Mouse (Mus musculus): ENCODE measurements around the gene Mrvi1. TPM values are rescaled to one million over a fixed set of nuclear protein-coding genes. Genes with fewer than 3 reads are reported as not detected.
A peak's percentile ranks its signal among the peaks of the same experiment; 100 is the strongest.
"Not testable (repeated sequence)": the region's sequence is repeated elsewhere in the genome, so short reads cannot be mapped to it uniquely, and the experiment has no call there.

Mrvi1 gene
- total RNA-seq, 2 experiments from 2014 or later, result 6.0 to 6.5 TPM

DNA sequence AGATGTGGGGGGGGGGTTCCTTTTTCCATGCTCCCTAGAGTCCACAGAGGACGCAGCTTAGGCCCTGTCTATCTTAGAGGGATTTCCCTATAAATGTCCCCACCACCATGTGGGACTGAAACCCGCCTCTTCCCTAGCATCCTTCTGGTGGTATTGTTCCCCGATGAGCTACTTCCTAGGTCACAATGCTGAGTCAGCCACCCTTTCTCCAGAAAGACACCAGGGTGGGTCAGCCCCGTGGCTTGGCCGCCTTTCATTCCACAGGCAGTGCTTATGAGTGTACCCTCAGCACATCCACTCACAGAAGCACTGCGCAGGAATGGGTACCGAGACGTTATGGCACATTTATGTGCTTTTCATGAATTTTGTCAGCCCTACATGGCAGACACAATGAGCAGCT lies 85.1 kb downstream of the Mrvi1 start:
- intact Hi-C loops (cut with DNase I), result no loop called here

GRCm38 (mm10) chr7:110896453-110896852 lies 85.8 kb downstream of the Mrvi1 start:
- no peak for DNase-seq
- intact Hi-C loops (cut with DNase I), result no loop called here

More for the DNA sequence above, 85.1 kb downstream of the Mrvi1 start:
- DNase-seq, result no peak

DNA sequence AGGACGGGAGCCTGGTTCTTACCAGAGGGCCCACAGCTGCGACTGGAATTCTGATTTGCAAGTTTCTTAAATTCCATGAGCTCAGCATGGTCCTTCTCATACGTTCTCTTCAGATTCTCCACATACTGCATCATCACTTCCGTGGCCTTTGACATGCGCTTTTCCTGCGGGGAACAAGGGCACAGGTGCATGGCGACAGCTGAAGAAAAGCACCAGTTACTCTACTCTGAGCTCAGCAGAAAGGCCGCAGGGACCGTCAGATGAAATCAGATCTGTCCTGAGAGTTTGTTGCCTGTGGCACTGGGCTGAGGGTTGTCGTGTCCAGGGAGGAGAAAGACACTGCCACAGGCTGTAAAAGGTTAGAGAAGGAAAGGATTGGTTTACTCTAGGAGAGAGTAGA lies 86.5 kb downstream of the Mrvi1 start:
- intact Hi-C loops (cut with DNase I); DNase-seq: not testable (repeated sequence)

- intact Hi-C loops (cut with DNase I), result no loop called here
- no peak for DNase-seq
Measured at GRCm38 (mm10) chr7:110894673-110895072, 87.6 kb downstream of the Mrvi1 start.

GRCm38 (mm10) chr7:110893943-110894610 lies 88.2 kb downstream of the Mrvi1 start:
- intact Hi-C loops (cut with DNase I), result no loop called here
- DNase-seq, result no peak

DNA sequence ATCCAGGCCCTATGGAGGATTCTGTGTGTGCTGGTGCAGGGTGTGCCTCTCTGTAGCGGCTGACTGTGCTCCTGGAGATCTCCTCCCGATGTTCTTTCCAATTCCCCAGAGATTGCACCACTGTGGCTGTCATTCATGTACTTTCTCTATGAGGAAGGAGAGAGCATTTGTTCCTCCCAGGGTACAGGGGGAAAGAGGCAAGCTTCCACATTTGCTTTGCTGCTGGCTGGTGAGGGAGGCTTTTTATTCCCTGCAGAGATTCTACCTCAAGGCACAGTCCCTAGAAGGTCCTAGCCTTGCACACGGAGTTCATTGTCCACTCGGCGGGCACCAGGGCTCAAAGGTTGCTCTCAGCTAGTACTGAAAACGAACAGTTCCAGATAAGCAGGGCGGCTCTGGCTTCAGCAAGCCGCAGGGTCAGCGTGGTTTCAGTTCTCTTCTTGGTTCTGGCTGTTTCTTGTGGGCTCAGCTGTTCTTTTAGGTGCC lies 90.7 kb downstream of the Mrvi1 start:
- intact Hi-C loops (cut with DNase I), result no loop called here
- peak; percentile 29 to 41 for DNase-seq

GRCm38 (mm10) chr7:110881746-110882333 lies 100.4 kb downstream of the Mrvi1 start:
- no peak for DNase-seq
- intact Hi-C loops (cut with DNase I), result no loop called here

DNA sequence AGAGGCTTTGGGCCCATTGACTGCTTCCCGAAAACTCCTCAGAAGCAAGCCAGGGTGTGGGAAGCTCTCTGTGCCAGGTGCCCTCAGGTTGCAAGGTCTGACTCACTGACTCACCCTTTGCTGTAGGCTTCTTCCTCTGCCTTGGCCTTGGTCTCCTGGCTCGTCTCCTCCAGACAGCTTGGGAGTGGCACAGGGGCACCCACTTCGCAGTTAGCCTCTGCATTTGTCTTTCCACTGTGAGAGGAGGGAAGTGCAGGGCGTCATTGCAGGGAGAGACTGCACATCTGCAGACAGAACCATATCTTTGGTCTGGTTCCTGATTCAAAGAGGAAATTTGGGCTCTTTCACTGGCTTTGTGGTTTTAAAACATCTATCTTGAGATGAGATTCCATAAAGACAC lies 104.2 kb downstream of the Mrvi1 start:
- DNase-seq, result no peak
- intact Hi-C loops (cut with DNase I), result no loop called here

DNA sequence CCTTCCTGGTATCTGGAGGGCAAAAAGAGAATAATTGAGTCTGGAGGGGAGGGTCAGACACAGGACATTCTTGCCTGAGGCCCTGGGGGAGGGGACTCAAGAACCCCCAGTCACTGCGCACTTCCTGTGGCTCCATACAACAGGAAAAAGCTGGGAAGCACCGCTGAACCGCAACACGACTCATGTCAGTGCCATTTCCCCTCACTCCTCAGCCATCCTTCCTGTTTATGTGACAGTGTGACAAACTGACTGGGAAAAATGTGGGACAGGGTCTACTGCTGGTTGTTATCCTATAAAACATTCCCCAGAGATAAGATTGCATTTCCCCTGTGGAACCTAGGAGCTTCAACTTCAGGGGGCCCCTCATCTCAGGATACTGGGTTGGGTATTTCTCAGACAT lies 105.3 kb downstream of the Mrvi1 start:
- no peak for DNase-seq
- intact Hi-C loops (cut with DNase I), result no loop called here

DNA sequence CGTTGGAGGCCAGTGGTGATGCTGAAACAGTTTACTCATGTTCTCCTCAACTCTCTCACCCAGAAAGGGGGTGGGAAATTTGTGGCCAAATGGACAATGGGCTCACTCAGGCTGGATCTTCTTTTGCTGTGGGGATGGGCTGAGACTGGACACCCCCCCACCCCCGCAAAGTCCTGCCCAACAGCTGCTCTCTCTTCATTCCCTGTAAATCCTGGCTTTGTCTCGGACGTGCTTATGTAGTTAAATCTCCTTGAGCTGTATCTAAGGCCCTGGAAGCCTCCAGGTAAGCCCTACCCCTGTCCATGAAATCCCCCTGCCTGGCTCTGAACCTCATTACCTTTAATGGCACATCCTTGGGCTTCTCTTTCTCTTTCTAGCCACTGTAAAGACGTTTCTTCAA lies 113.5 kb downstream of the Mrvi1 start:
- intact Hi-C loops (cut with DNase I), result loop anchor here (5.0 kb wide), 1 partner anchor 53 kb away; no protein-coding TSS in a partner anchor
- DNase-seq, result no peak

GRCm38 (mm10) chr7:110867116-110867515 lies 115.1 kb downstream of the Mrvi1 start:
- intact Hi-C loops (cut with DNase I), result loop anchor here (5.0 kb wide), 1 partner anchor 55 kb away; no protein-coding TSS in a partner anchor
- no peak for DNase-seq

DNA sequence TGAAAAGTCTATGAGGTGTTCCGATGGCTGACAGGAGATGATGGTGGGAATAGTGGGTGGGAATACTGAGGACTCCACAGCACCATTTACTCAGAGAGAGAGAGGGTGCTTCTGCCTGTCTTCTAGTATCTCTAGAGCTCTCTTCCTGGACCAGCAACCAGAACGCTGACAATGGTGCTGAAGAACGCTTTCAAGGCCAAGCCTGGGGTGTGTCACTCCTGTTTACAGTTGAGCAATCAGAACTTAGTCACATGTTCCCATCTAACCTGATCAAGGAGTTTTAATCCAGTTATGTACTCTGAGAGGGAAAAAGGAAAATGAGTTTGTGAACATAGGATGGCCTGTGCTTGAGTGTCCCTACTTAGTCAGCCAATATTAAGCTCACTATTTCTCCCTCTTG lies 116.2 kb downstream of the Mrvi1 start:
- intact Hi-C loops (cut with DNase I), result loop anchor here (5.0 kb wide), 1 partner anchor 56 kb away; no protein-coding TSS in a partner anchor
- no peak for DNase-seq

DNA sequence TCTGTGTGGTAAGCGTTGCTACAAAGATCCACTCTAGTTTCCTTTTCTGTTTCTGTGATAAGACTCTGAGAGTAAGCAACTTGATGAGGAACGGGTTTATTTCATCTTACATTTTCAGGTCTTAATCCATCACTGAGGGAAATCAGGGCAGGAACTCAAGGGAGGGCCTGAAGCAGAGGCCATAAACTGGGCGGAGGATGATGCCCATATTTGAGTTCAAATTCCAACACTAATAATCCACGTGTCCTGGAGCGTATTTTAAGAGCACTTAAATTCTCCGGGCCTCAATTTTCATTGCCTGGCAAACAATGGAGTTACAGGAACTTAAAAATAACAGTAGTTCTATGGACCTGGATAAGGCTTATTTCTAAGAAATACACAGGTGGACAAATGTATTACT lies 116.7 kb downstream of the Mrvi1 start:
- intact Hi-C loops (cut with DNase I), result loop anchor here (5.0 kb wide), 1 partner anchor 57 kb away; no protein-coding TSS in a partner anchor
- no peak for DNase-seq

DNA sequence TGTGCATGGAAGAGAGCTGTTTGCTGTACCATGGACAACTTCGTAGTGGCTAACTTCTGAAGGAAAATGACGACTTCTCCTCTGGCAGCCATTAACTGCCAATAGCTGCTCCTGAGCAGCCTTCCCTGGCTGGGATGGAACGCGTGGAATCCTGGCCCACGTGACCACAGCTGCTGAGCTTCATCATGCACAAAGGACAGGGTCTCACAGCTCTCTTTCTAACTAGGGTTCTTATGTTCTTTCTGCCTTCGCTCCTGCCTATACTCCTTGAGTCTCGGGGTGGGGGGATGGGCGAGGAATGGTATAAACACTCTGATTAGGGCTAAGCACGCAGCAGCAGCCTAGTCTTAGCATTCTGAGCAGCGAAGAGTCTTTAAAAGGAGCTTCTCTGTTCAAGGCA lies 117.2 kb downstream of the Mrvi1 start:
- no peak for DNase-seq
- intact Hi-C loops (cut with DNase I), result loop anchor here (5.0 kb wide), 1 partner anchor 57 kb away; no protein-coding TSS in a partner anchor

DNA sequence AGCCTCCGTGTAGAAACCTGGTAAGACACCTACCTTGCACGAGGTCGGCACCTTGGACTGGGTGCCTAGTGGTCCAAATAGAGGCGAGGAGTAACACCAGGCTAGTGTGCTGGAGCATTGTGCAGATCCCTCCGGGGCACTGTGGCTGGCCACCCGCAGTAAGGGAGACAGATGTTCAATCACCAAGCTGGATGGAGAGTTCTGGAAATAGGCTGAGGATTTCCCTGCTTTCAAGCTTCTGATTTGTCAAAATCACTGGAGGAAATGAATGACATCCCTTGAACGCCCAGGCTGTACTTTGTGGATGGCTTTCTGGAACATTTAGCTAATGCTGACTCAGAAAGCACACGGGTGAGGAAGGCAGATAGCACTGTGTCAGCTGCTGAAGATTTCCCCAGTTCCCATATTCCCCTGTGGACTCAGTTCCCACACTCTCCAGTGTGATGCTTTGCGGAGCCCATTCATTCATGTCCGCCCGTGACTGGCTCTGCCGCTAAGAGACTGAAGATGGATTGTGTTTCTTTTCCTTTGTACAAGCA lies 119.4 kb downstream of the Mrvi1 start, which contains the start of gene Lyve1:
Gene Lyve1, minus strand, starts transcription at position 489 of the 539 bp plus-strand sequence.
- DNase-seq, result no peak
- intact Hi-C loops (cut with DNase I), result no loop called here

DNA sequence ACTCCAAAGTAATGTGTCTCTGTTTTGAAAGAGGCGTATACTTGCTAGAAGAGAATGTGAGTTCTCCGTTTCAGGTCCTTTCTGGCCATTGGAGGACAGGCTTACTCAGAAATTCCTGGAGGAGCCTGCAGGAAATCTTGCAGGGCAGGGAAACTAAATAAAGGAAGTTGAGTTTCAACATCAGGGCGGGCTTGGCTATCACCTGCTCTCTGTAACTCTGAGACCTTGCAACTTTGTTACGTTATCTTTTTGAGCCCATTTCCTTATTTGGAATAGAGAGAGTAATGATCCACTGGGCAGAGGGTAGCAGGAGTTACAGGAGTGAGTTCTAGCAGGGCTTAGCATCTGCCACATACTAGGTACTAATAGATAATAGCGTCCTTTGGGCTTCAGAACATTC lies 122.1 kb downstream of the Mrvi1 start:
- intact Hi-C loops (cut with DNase I), result no loop called here

GRCm38 (mm10) chr7:110855604-110856003 lies 126.7 kb downstream of the Mrvi1 start:
- intact Hi-C loops (cut with DNase I), result no loop called here
- DNase-seq, result no peak

More for the DNA sequence above, 122.1 kb downstream of the Mrvi1 start:
- no peak for DNase-seq

GRCm38 (mm10) chr7:110854927-110855546 lies 127.2 kb downstream of the Mrvi1 start:
- DNase-seq, result no peak
- intact Hi-C loops (cut with DNase I), result no loop called here

DNA sequence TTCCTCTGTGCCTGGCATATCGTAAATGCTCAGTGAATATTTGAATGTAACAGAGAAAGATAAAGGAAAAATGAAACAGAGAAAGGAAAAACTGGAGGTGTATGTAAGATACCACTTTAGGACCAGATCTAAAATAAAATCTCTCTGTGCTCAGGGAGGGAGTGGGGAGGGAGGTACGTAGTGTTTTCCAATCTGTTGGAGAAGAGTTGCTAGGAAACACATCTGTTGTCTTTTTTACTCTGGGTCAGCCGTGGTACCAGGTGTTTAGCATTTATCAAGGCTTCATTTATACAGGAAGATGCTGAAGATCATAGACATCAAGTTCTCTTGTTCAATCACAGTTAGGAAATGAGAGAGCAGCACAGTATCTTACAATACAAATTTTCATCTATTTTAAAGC lies 127.7 kb downstream of the Mrvi1 start:
- intact Hi-C loops (cut with DNase I), result no loop called here

GRCm38 (mm10) chr7:110853611-110854010 lies 128.7 kb downstream of the Mrvi1 start:
- no peak for DNase-seq

More for the DNA sequence above, 127.7 kb downstream of the Mrvi1 start:
- DNase-seq, result no peak

More at GRCm38 (mm10) chr7:110853611-110854010, 128.7 kb downstream of the Mrvi1 start:
- intact Hi-C loops (cut with DNase I), result no loop called here
